ENCODE assay signal across 20 mouse cellular contexts in genomic region chr3:27886578-27886977, GRCm38 (mm10). TPM values are rescaled to one million over a fixed set of nuclear protein-coding genes. Genes with fewer than 3 reads are reported as not detected.
DNase-seq lines count a peak whose midpoint lies in the region; ATAC-seq lines count a peak whose summit lies in the region.
"Had no signal": no experiment of that assay in that cellular context is flagged by ENCODE, and none has a peak within 500 bp of the region (broad histone marks: within the 10 kb centered on the region; RNA-seq: fewer than 3 reads in every experiment).

No protein-coding gene starts in this region.

- no peak for ATAC-seq in neural tube, embryonic 15.5 days (ENCODE audit: low FRiP score)
- 0 out of 2 replicates have a peak, but pooled peaks have one; percentile 43 for ATAC-seq in intestine, embryonic 14.5 days (replicated peaks; ENCODE audit: low FRiP score, low TSS enrichment, low read depth)
- ATAC-seq: forebrain, postnatal 0 days had no signal

- H3K4me3 ChIP-seq in neural tube, embryonic 15.5 days (replicated peaks), result no peak overlapping the region
- H3K4me3 ChIP-seq in intestine, embryonic 14.5 days (ENCODE audit: low read depth, low read length), result no peak overlapping the region
- H3K4me3 ChIP-seq: megakaryocyte, embryonic 14.5 days had no signal

- no peak overlapping the region for H3K4me2 ChIP-seq in neural tube, embryonic 15.5 days
- no peak overlapping the region for H3K4me2 ChIP-seq in intestine, embryonic 14.5 days (ENCODE audit: low read length)
- H3K4me2 ChIP-seq: hindbrain, embryonic 14.5 days had no signal

- no peaks in the 10 kb centered on the region for H3K9me3 ChIP-seq in neural tube, embryonic 15.5 days (replicated peaks)
- no peaks in the 10 kb centered on the region for H3K9me3 ChIP-seq in intestine, embryonic 14.5 days (ENCODE audit: control insufficient read depth, low read length)
- H3K9me3 ChIP-seq: G1E; megakaryocyte, embryonic 14.5 days had no signal

- H3K4me1 ChIP-seq in neural tube, embryonic 15.5 days, result no peaks in the 10 kb centered on the region
- no peaks in the 10 kb centered on the region; the same call in 1 of the 2 replicates for H3K4me1 ChIP-seq in intestine, embryonic 14.5 days (replicated peaks; ENCODE audit: control insufficient read depth, insufficient read depth, low read length)

- peak; percentile 94 for DNase-seq in heart, adult 11 months
- DNase-seq in heart, postnatal 10 days, result no peak
- no peak for DNase-seq in neural tube, embryonic 10.5 days (ENCODE audit: extremely low spot score, low spot score)
- DNase-seq in intestine, embryonic 14.5 days (ENCODE audit: low spot score), result no peak
- DNase-seq in thymus, postnatal 25 days, result no peak
- DNase-seq in cerebellum, adult 8-10 months, result no peak
- no peak for DNase-seq in c-Kit-positive CD71-positive TER-119-positive erythroid progenitor cells, embryonic 14.5 days (ENCODE audit: low spot score)
- DNase-seq: cerebellum, adult 11 months; forebrain, postnatal 0 days; gastrocnemius, postnatal 25 days; kidney, adult 8-10 months; lung, adult 2 months; thymus, postnatal 4 days had no signal

- H3K27ac ChIP-seq in neural tube, embryonic 15.5 days (replicated peaks), result 0 out of 2 replicates have a peak overlapping the region, but pooled peaks have one; percentile 5
- H3K27ac ChIP-seq in intestine, embryonic 14.5 days (ENCODE audit: low read depth), result no peak overlapping the region
- H3K27ac ChIP-seq: hindbrain, embryonic 14.5 days had no signal

- WGBS in neural tube, embryonic 15.5 days, result 50% methylated on average over 7 of the region's 7 CpGs
- 54% methylated on average over 7 of the region's 7 CpGs for WGBS in intestine, embryonic 14.5 days

- intact Hi-C loops in heart, postnatal 10 days (cut with DNase I), result no loop called here

- no peaks in the 10 kb centered on the region for H3K36me3 ChIP-seq in neural tube, embryonic 15.5 days
- H3K36me3 ChIP-seq in intestine, embryonic 14.5 days (ENCODE audit: control insufficient read depth, insufficient read depth, low read length), result no peaks in the 10 kb centered on the region
- H3K36me3 ChIP-seq: G1E had no signal

- no peaks in the 10 kb centered on the region for H3K27me3 ChIP-seq in neural tube, embryonic 15.5 days (replicated peaks)
- H3K27me3 ChIP-seq in intestine, embryonic 14.5 days (replicated peaks; ENCODE audit: control insufficient read depth, insufficient read depth, low read length), result no peaks in the 10 kb centered on the region

- no peak overlapping the region for H3K9ac ChIP-seq in neural tube, embryonic 15.5 days (replicated peaks)
- H3K9ac ChIP-seq in intestine, embryonic 14.5 days (ENCODE audit: low read length), result no peak overlapping the region
- H3K9ac ChIP-seq: forebrain, postnatal 0 days; hindbrain, embryonic 14.5 days had no signal

RNA-seq across cellular contexts. Expression of gene Tmem212, which starts 9.6 kb away (rescaled TPM):
- total RNA-seq in heart, postnatal 10 days (2021), result not detected
- 0.82 and 0.98 TPM in 2 replicates for polyA plus RNA-seq in neural tube, embryonic 15.5 days (2015; fragmentation: Nextera tagmentation; extraction: Ambion mirVana)
- polyA plus RNA-seq in intestine, embryonic 14.5 days (2014; fragmentation: Nextera tagmentation; extraction: Ambion mirVana), result not detected in 2 replicates
- total RNA-seq: adrenal gland, postnatal 4 days; common myeloid progenitor, adult 5-6 weeks; G1E; gastrocnemius, postnatal 25 days had no signal
- polyA plus RNA-seq: G1E; hindbrain, embryonic 14.5 days; limb, embryonic 14.5 days had no signal

RNA-seq across cellular contexts. Expression of gene Pld1, which starts 51.9 kb away (rescaled TPM):
- 10 to 100 TPM; 11.2 to 19.0 TPM for total RNA-seq in heart, postnatal 10 days (2021)
- polyA plus RNA-seq in neural tube, embryonic 15.5 days (2015; fragmentation: Nextera tagmentation; extraction: Ambion mirVana), result 4.0 and 6.1 TPM in 2 replicates
- polyA plus RNA-seq in intestine, embryonic 14.5 days (2014; fragmentation: Nextera tagmentation; extraction: Ambion mirVana), result 7.9 and 8.2 TPM in 2 replicates
- polyA plus RNA-seq: G1E had no signal
